Mouse (Mus musculus): ENCODE measurements around the gene Ssbp3. TPM values are rescaled to one million over a fixed set of nuclear protein-coding genes. Genes with fewer than 3 reads are reported as not detected.

The Ssbp3 gene
- polyA plus RNA-seq, 1 experiment: 130 TPM

GRCm38 (mm10) chr4:106918263-106918662 lies 7.8 kb downstream of the Ssbp3 start:
- TF ChIP-seq POLR2A (IDR thresholded peaks at IDR 0.05; ENCODE audit: control insufficient read depth, extremely low read depth, insufficient read depth, low read length, poor library complexity) (no peak), CTCF (IDR thresholded peaks at IDR 0.05; ENCODE audit: borderline replicate concordance, control insufficient read depth, extremely low read depth, insufficient read depth, low read length, poor library complexity) (no peak)
- H3K27me3 ChIP-seq (ENCODE audit: control insufficient read depth, insufficient read depth, low read length): no peaks in the 10 kb centered on the region
- no peak for DNase-seq
- peaks cover 51% of the 10 kb centered on the region for H3K36me3 ChIP-seq (ENCODE audit: control insufficient read depth, insufficient read depth, low read length)
- H3K4me3 ChIP-seq (ENCODE audit: control insufficient read depth, insufficient read depth, low read length): no peak overlapping the region
- peaks cover 26% of the 10 kb centered on the region for H3K4me1 ChIP-seq (replicated peaks; ENCODE audit: control insufficient read depth, insufficient read depth, low read length)
- WGBS: 94% methylated on average over 1 of the region's 1 CpGs
- H3K27ac ChIP-seq (ENCODE audit: control insufficient read depth, insufficient read depth, low read length): no peak overlapping the region

GRCm38 (mm10) chr4:106920119-106920518 lies 9.6 kb downstream of the Ssbp3 start:
- TF ChIP-seq CTCF (IDR thresholded peaks at IDR 0.05; ENCODE audit: borderline replicate concordance, control insufficient read depth, extremely low read depth, insufficient read depth, low read length, poor library complexity) (no peak), POLR2A (IDR thresholded peaks at IDR 0.05; ENCODE audit: control insufficient read depth, extremely low read depth, insufficient read depth, low read length, poor library complexity) (no peak)
- no peak overlapping the region for H3K27ac ChIP-seq (ENCODE audit: control insufficient read depth, insufficient read depth, low read length)
- 71% methylated on average over 4 of the region's 4 CpGs for WGBS
- DNase-seq: no peak
- peaks cover 63% of the 10 kb centered on the region for H3K36me3 ChIP-seq (ENCODE audit: control insufficient read depth, insufficient read depth, low read length)
- H3K27me3 ChIP-seq (ENCODE audit: control insufficient read depth, insufficient read depth, low read length): no peaks in the 10 kb centered on the region
- H3K4me3 ChIP-seq (ENCODE audit: control insufficient read depth, insufficient read depth, low read length): no peak overlapping the region
- H3K4me1 ChIP-seq (replicated peaks; ENCODE audit: control insufficient read depth, insufficient read depth, low read length): peaks cover 14% of the 10 kb centered on the region

- TF ChIP-seq CTCF (IDR thresholded peaks at IDR 0.05; ENCODE audit: borderline replicate concordance, control insufficient read depth, extremely low read depth, insufficient read depth, low read length, poor library complexity): no peak
- TF ChIP-seq POLR2A (IDR thresholded peaks at IDR 0.05; ENCODE audit: control insufficient read depth, extremely low read depth, insufficient read depth, low read length, poor library complexity): no peak
- no peak for DNase-seq
- WGBS: 91% methylated on average over 9 of the region's 9 CpGs
- no peaks in the 10 kb centered on the region for H3K27me3 ChIP-seq (ENCODE audit: control insufficient read depth, insufficient read depth, low read length)
- no peak overlapping the region for H3K4me3 ChIP-seq (ENCODE audit: control insufficient read depth, insufficient read depth, low read length)
- no peak overlapping the region for H3K27ac ChIP-seq (ENCODE audit: control insufficient read depth, insufficient read depth, low read length)
- H3K36me3 ChIP-seq (ENCODE audit: control insufficient read depth, insufficient read depth, low read length): peaks cover 51% of the 10 kb centered on the region
- peaks cover 12% of the 10 kb centered on the region for H3K4me1 ChIP-seq (replicated peaks; ENCODE audit: control insufficient read depth, insufficient read depth, low read length)
Observed at GRCm38 (mm10) chr4:106921375-106922336, 11.2 kb downstream of the Ssbp3 start.

- Histone ChIP-seq H3K4me1 (replicated peaks; ENCODE audit: control insufficient read depth, insufficient read depth, low read length) (peaks cover 12% of the 10 kb centered on the region), H3K27ac (ENCODE audit: control insufficient read depth, insufficient read depth, low read length) (no peak overlapping the region), H3K36me3 (ENCODE audit: control insufficient read depth, insufficient read depth, low read length) (peaks cover 39% of the 10 kb centered on the region), H3K4me3 (ENCODE audit: control insufficient read depth, insufficient read depth, low read length) (no peak overlapping the region), H3K27me3 (ENCODE audit: control insufficient read depth, insufficient read depth, low read length) (no peaks in the 10 kb centered on the region)
- no peak for DNase-seq
- 94% methylated on average over 3 of the region's 3 CpGs for WGBS
- TF ChIP-seq POLR2A (IDR thresholded peaks at IDR 0.05; ENCODE audit: control insufficient read depth, extremely low read depth, insufficient read depth, low read length, poor library complexity): no peak
- no peak for TF ChIP-seq CTCF (IDR thresholded peaks at IDR 0.05; ENCODE audit: borderline replicate concordance, control insufficient read depth, extremely low read depth, insufficient read depth, low read length, poor library complexity)
Observed at GRCm38 (mm10) chr4:106922919-106923318, 12.4 kb downstream of the Ssbp3 start.

GRCm38 (mm10) chr4:106924175-106924574 lies 13.7 kb downstream of the Ssbp3 start:
- 92% methylated on average over 4 of the region's 4 CpGs for WGBS
- Histone ChIP-seq H3K4me1 (replicated peaks; ENCODE audit: control insufficient read depth, insufficient read depth, low read length) (peaks cover 12% of the 10 kb centered on the region), H3K27me3 (ENCODE audit: control insufficient read depth, insufficient read depth, low read length) (no peaks in the 10 kb centered on the region), H3K27ac (ENCODE audit: control insufficient read depth, insufficient read depth, low read length) (no peak overlapping the region), H3K36me3 (ENCODE audit: control insufficient read depth, insufficient read depth, low read length) (peaks cover 35% of the 10 kb centered on the region), H3K4me3 (ENCODE audit: control insufficient read depth, insufficient read depth, low read length) (no peak overlapping the region)
- no peak for DNase-seq
- TF ChIP-seq POLR2A (IDR thresholded peaks at IDR 0.05; ENCODE audit: control insufficient read depth, extremely low read depth, insufficient read depth, low read length, poor library complexity) (no peak), CTCF (IDR thresholded peaks at IDR 0.05; ENCODE audit: borderline replicate concordance, control insufficient read depth, extremely low read depth, insufficient read depth, low read length, poor library complexity) (no peak)

GRCm38 (mm10) chr4:106924888-106925287 lies 14.4 kb downstream of the Ssbp3 start:
- no peak overlapping the region for H3K27ac ChIP-seq (ENCODE audit: control insufficient read depth, insufficient read depth, low read length)
- DNase-seq: no peak
- H3K27me3 ChIP-seq (ENCODE audit: control insufficient read depth, insufficient read depth, low read length): no peaks in the 10 kb centered on the region
- H3K4me3 ChIP-seq (ENCODE audit: control insufficient read depth, insufficient read depth, low read length): no peak overlapping the region
- TF ChIP-seq CTCF (IDR thresholded peaks at IDR 0.05; ENCODE audit: borderline replicate concordance, control insufficient read depth, extremely low read depth, insufficient read depth, low read length, poor library complexity): no peak
- no peak for TF ChIP-seq POLR2A (IDR thresholded peaks at IDR 0.05; ENCODE audit: control insufficient read depth, extremely low read depth, insufficient read depth, low read length, poor library complexity)
- peaks cover 28% of the 10 kb centered on the region for H3K36me3 ChIP-seq (ENCODE audit: control insufficient read depth, insufficient read depth, low read length)
- peaks cover 11% of the 10 kb centered on the region for H3K4me1 ChIP-seq (replicated peaks; ENCODE audit: control insufficient read depth, insufficient read depth, low read length)
- 96% methylated on average over 10 of the region's 10 CpGs for WGBS
